ENCODE assay signal across 8 mouse cellular contexts in genomic region chr2:32362817-32363340, GRCm38 (mm10). TPM values are rescaled to one million over a fixed set of nuclear protein-coding genes. Genes with fewer than 3 reads are reported as not detected.
DNase-seq lines count a peak whose midpoint lies in the region; ATAC-seq and TF ChIP-seq lines count a peak whose summit lies in the region.

No protein-coding gene starts in this region.

- peaks cover 18% of the 10 kb centered on the region for H3K36me3 ChIP-seq in embryonic facial prominence, embryonic 14.5 days (ENCODE audit: control insufficient read depth, insufficient read depth, low read length)
- H3K36me3 ChIP-seq in heart, embryonic 10.5 days = peaks cover 32% of the 10 kb centered on the region
- H3K36me3 ChIP-seq in kidney, embryonic 15.5 days = peaks cover 38% of the 10 kb centered on the region
- peaks cover 12% of the 10 kb centered on the region; the same call in 1 of the 2 replicates for H3K36me3 ChIP-seq in liver, embryonic 11.5 days (ENCODE audit: control insufficient read depth, insufficient read depth, low read length)
- H3K36me3 ChIP-seq in myocyte (ENCODE audit: control insufficient read depth, insufficient read depth) = peaks cover 7% of the 10 kb centered on the region

- peak overlapping the region; percentile 84 for H3K9ac ChIP-seq in embryonic facial prominence, embryonic 14.5 days (ENCODE audit: low read depth, low read length)
- peak overlapping the region; percentile 83 for H3K9ac ChIP-seq in kidney, embryonic 15.5 days
- H3K9ac ChIP-seq in liver, embryonic 11.5 days (ENCODE audit: low read depth, low read length) = peak overlapping the region; percentile 90

- TF ChIP-seq POLR2A in myocyte (IDR thresholded peaks at IDR 0.05; ENCODE audit: insufficient read length, low read depth) = peak; percentile 80

- DNase-seq in 416B (ENCODE audit: low read depth) = peak; percentile 90
- peak; percentile 84 to 91 for DNase-seq in adrenal gland, postnatal 4 days (ENCODE audit: low spot score in 2 of 2)
- peak; percentile 88 for DNase-seq in embryonic facial prominence, embryonic 14.5 days (ENCODE audit: low spot score)
- DNase-seq in heart, embryonic 10.5 days (ENCODE audit: low spot score) = peak; percentile 94
- peak; percentile 90 for DNase-seq in liver, embryonic 11.5 days (ENCODE audit: low spot score)
- DNase-seq in spleen, postnatal 4 days (ENCODE audit: low spot score in 2 of 2) = peak; percentile 93 to 98

- peaks cover 12% of the 10 kb centered on the region for H3K4me1 ChIP-seq in embryonic facial prominence, embryonic 14.5 days (ENCODE audit: control insufficient read depth, insufficient read depth, low read length)
- H3K4me1 ChIP-seq in heart, embryonic 10.5 days = peaks cover 34% of the 10 kb centered on the region
- peaks cover 28% of the 10 kb centered on the region for H3K4me1 ChIP-seq in kidney, embryonic 15.5 days
- peaks cover 18% of the 10 kb centered on the region for H3K4me1 ChIP-seq in liver, embryonic 11.5 days (replicated peaks; ENCODE audit: control insufficient read depth, insufficient read depth, low read length)

- H3K9me3 ChIP-seq in embryonic facial prominence, embryonic 14.5 days (ENCODE audit: control insufficient read depth, low read length) = no peaks in the 10 kb centered on the region
- no peaks in the 10 kb centered on the region for H3K9me3 ChIP-seq in heart, embryonic 10.5 days
- no peaks in the 10 kb centered on the region for H3K9me3 ChIP-seq in kidney, embryonic 15.5 days (replicated peaks)
- no peaks in the 10 kb centered on the region for H3K9me3 ChIP-seq in liver, embryonic 11.5 days (ENCODE audit: control insufficient read depth, low read length)

- H3K79me2 ChIP-seq in myocyte (ENCODE audit: control insufficient read depth, insufficient read depth) = peaks cover 5% of the 10 kb centered on the region

- H3ac ChIP-seq in myocyte (ENCODE audit: control insufficient read depth, insufficient read length) = peak overlapping the region; percentile 32

- H3K27me3 ChIP-seq in embryonic facial prominence, embryonic 14.5 days (replicated peaks; ENCODE audit: control insufficient read depth, insufficient read depth, low read length) = no peaks in the 10 kb centered on the region
- H3K27me3 ChIP-seq in heart, embryonic 10.5 days (ENCODE audit: insufficient read depth, poor library complexity, severe bottlenecking) = peaks cover 9% of the 10 kb centered on the region
- peaks cover 7% of the 10 kb centered on the region for H3K27me3 ChIP-seq in kidney, embryonic 15.5 days
- H3K27me3 ChIP-seq in liver, embryonic 11.5 days (replicated peaks; ENCODE audit: control insufficient read depth, insufficient read depth, low read length) = no peaks in the 10 kb centered on the region
- H3K27me3 ChIP-seq in myocyte (ENCODE audit: control insufficient read depth, insufficient read depth, insufficient read length) = no peaks in the 10 kb centered on the region

- H3K4me2 ChIP-seq in embryonic facial prominence, embryonic 14.5 days (ENCODE audit: low read depth, low read length) = peak overlapping the region; percentile 67
- peak overlapping the region; percentile 87 for H3K4me2 ChIP-seq in kidney, embryonic 15.5 days
- peak overlapping the region; percentile 89 for H3K4me2 ChIP-seq in liver, embryonic 11.5 days
- H3K4me2 ChIP-seq in myocyte (ENCODE audit: low read depth) = peak overlapping the region; percentile 85

- 0% methylated on average over 46 of the region's 53 CpGs for WGBS in embryonic facial prominence, embryonic 14.5 days
- under 1% methylated on average over 53 of the region's 53 CpGs for WGBS in heart, embryonic 10.5 days
- WGBS in kidney, embryonic 15.5 days = under 1% methylated on average over 53 of the region's 53 CpGs
- 0% methylated on average over 53 of the region's 53 CpGs for WGBS in liver, embryonic 11.5 days

- ATAC-seq in embryonic facial prominence, embryonic 14.5 days (ENCODE audit: low read depth) = peak; percentile 86
- ATAC-seq in kidney, embryonic 15.5 days (replicated peaks; ENCODE audit: low FRiP score) = peak; percentile 78
- peak; percentile 81 for ATAC-seq in liver, embryonic 11.5 days (replicated peaks; ENCODE audit: low FRiP score)

- peak overlapping the region; percentile 70 for H3K4me3 ChIP-seq in embryonic facial prominence, embryonic 14.5 days (ENCODE audit: low read depth, low read length)
- peak overlapping the region; percentile 78 for H3K4me3 ChIP-seq in heart, embryonic 10.5 days
- peak overlapping the region; percentile 81 for H3K4me3 ChIP-seq in kidney, embryonic 15.5 days (replicated peaks)
- peak overlapping the region; percentile 79 for H3K4me3 ChIP-seq in liver, embryonic 11.5 days (ENCODE audit: low read depth, low read length)
- peak overlapping the region; percentile 92 for H3K4me3 ChIP-seq in myocyte

- peak overlapping the region; percentile 91 for H3K27ac ChIP-seq in embryonic facial prominence, embryonic 14.5 days (replicated peaks; ENCODE audit: low read depth, low read length)
- peak overlapping the region; percentile 92 for H3K27ac ChIP-seq in heart, embryonic 10.5 days
- H3K27ac ChIP-seq in kidney, embryonic 15.5 days = peak overlapping the region; percentile 95
- H3K27ac ChIP-seq in liver, embryonic 11.5 days (ENCODE audit: low read depth, low read length) = peak overlapping the region; percentile 93

TF ChIP-seq in myocyte, 11 proteins besides CTCF, POLR2A, EP300 and RAD21:
- TF ChIP-seq MAX (IDR thresholded peaks at IDR 0.05; ENCODE audit: low read depth) = no peak
- no peak for TF ChIP-seq REST (IDR thresholded peaks at IDR 0.05; ENCODE audit: insufficient read depth, insufficient read length)
- TF ChIP-seq MYOD1 (IDR thresholded peaks at IDR 0.05; ENCODE audit: control insufficient read depth in 1 of 3, insufficient read length in 2 of 3, low read depth in 2 of 3) = peak in 1 of 3 experiments; percentile 18
- TF ChIP-seq E2F4 (IDR thresholded peaks at IDR 0.05; ENCODE audit: insufficient read depth) = no peak
- no peak for TF ChIP-seq USF1 (IDR thresholded peaks at IDR 0.05; ENCODE audit: low read depth)
- no peak for TF ChIP-seq CEBPB (IDR thresholded peaks at IDR 0.05; ENCODE audit: insufficient read depth, poor library complexity, severe bottlenecking)
- TF ChIP-seq TCF3 (IDR thresholded peaks at IDR 0.05; ENCODE audit: insufficient read length, low read depth) = no peak
- peak in 1 of 3 experiments; percentile 55 for TF ChIP-seq MYOG (IDR thresholded peaks at IDR 0.05; ENCODE audit: control insufficient read depth in 1 of 3, insufficient read depth in 1 of 3, insufficient read length in 2 of 3, low read depth in 2 of 3)
- no peak for TF ChIP-seq POLR2AphosphoS2 (IDR thresholded peaks at IDR 0.05; ENCODE audit: insufficient read length, low read depth)
- TF ChIP-seq SRF (IDR thresholded peaks at IDR 0.05; ENCODE audit: control insufficient read depth, insufficient read length, low read depth) = peak; percentile 24

RNA-seq across cellular contexts. Expression of gene Dnm1, which starts 9.7 kb away (rescaled TPM):
- 10 to 100 TPM; 41.3 to 43.4 TPM for total RNA-seq in adrenal gland, postnatal 4 days (2021)
- polyA plus RNA-seq in embryonic facial prominence, embryonic 14.5 days (2014; fragmentation: Nextera tagmentation; extraction: Ambion mirVana) = 34.1 and 41.7 TPM in 2 replicates
- polyA plus RNA-seq in heart, embryonic 10.5 days (2016; fragmentation: Nextera tagmentation; extraction: Ambion mirVana) = 4.3 and 9.4 TPM in 2 replicates
- polyA plus RNA-seq in kidney, embryonic 15.5 days (2015; fragmentation: Nextera tagmentation; extraction: Ambion mirVana) = 6.3 and 7.9 TPM in 2 replicates
- 9.3 and 10.0 TPM in 2 replicates for polyA plus RNA-seq in liver, embryonic 11.5 days (2014; fragmentation: Nextera tagmentation; extraction: Ambion mirVana)
- 44.0 TPM for polyA plus RNA-seq in myocyte (2012; fragmentation: generic; extraction: Trizol)

RNA-seq across cellular contexts. Expression of gene Ciz1, which starts 10.8 kb away (rescaled TPM):
- total RNA-seq in adrenal gland, postnatal 4 days (2021) = 100 to 1,000 TPM in 1 of 2 experiments, 10 to 100 TPM in 1; 97.7 to 106 TPM
- polyA plus RNA-seq in embryonic facial prominence, embryonic 14.5 days (2014; fragmentation: Nextera tagmentation; extraction: Ambion mirVana) = 41.9 and 48.0 TPM in 2 replicates
- 41.0 and 48.0 TPM in 2 replicates for polyA plus RNA-seq in heart, embryonic 10.5 days (2016; fragmentation: Nextera tagmentation; extraction: Ambion mirVana)
- polyA plus RNA-seq in kidney, embryonic 15.5 days (2015; fragmentation: Nextera tagmentation; extraction: Ambion mirVana) = 48.7 and 56.6 TPM in 2 replicates
- 45.5 and 45.8 TPM in 2 replicates for polyA plus RNA-seq in liver, embryonic 11.5 days (2014; fragmentation: Nextera tagmentation; extraction: Ambion mirVana)
- 54.2 TPM for polyA plus RNA-seq in myocyte (2012; fragmentation: generic; extraction: Trizol)

RNA-seq across cellular contexts. Expression of gene 1110008P14Rik, which starts 18.9 kb away (rescaled TPM):
- total RNA-seq in adrenal gland, postnatal 4 days (2021) = 100 to 1,000 TPM in 1 of 2 experiments, 10 to 100 TPM in 1; 94.9 to 121 TPM
- 67.7 and 79.7 TPM in 2 replicates for polyA plus RNA-seq in embryonic facial prominence, embryonic 14.5 days (2014; fragmentation: Nextera tagmentation; extraction: Ambion mirVana)
- polyA plus RNA-seq in heart, embryonic 10.5 days (2016; fragmentation: Nextera tagmentation; extraction: Ambion mirVana) = 41.2 and 50.5 TPM in 2 replicates
- 47.1 and 52.1 TPM in 2 replicates for polyA plus RNA-seq in kidney, embryonic 15.5 days (2015; fragmentation: Nextera tagmentation; extraction: Ambion mirVana)
- polyA plus RNA-seq in liver, embryonic 11.5 days (2014; fragmentation: Nextera tagmentation; extraction: Ambion mirVana) = 36.2 and 39.7 TPM in 2 replicates
- polyA plus RNA-seq in myocyte (2012; fragmentation: generic; extraction: Trizol) = 153 TPM

RNA-seq across cellular contexts. Expression of gene Lcn2, which starts 25.2 kb away (rescaled TPM):
- 10 to 100 TPM; 11.5 to 33.6 TPM for total RNA-seq in adrenal gland, postnatal 4 days (2021)
- 4.0 and 7.9 TPM in 2 replicates for polyA plus RNA-seq in embryonic facial prominence, embryonic 14.5 days (2014; fragmentation: Nextera tagmentation; extraction: Ambion mirVana)
- polyA plus RNA-seq in heart, embryonic 10.5 days (2016; fragmentation: Nextera tagmentation; extraction: Ambion mirVana) = not detected in 2 replicates
- polyA plus RNA-seq in kidney, embryonic 15.5 days (2015; fragmentation: Nextera tagmentation; extraction: Ambion mirVana) = 6.8 and 9.1 TPM in 2 replicates
- 8.0 and 9.9 TPM in 2 replicates for polyA plus RNA-seq in liver, embryonic 11.5 days (2014; fragmentation: Nextera tagmentation; extraction: Ambion mirVana)
- 0.02 TPM for polyA plus RNA-seq in myocyte (2012; fragmentation: generic; extraction: Trizol)

RNA-seq across cellular contexts. Expression of gene Ptges2, which starts 32.8 kb away (rescaled TPM):
- 10 to 100 TPM; 49.2 to 60.7 TPM for total RNA-seq in adrenal gland, postnatal 4 days (2021)
- polyA plus RNA-seq in embryonic facial prominence, embryonic 14.5 days (2014; fragmentation: Nextera tagmentation; extraction: Ambion mirVana) = 28.0 and 33.5 TPM in 2 replicates
- polyA plus RNA-seq in heart, embryonic 10.5 days (2016; fragmentation: Nextera tagmentation; extraction: Ambion mirVana) = 34.4 and 46.6 TPM in 2 replicates
- polyA plus RNA-seq in kidney, embryonic 15.5 days (2015; fragmentation: Nextera tagmentation; extraction: Ambion mirVana) = 30.5 and 31.2 TPM in 2 replicates
- 23.0 and 23.6 TPM in 2 replicates for polyA plus RNA-seq in liver, embryonic 11.5 days (2014; fragmentation: Nextera tagmentation; extraction: Ambion mirVana)
- 50.6 TPM for polyA plus RNA-seq in myocyte (2012; fragmentation: generic; extraction: Trizol)

Comparison
In these comparisons a context has a peak if more than half of its experiments do, and no peak if none do; other contexts are left out.
1. Peak in every context shown above with its lines: DNase-seq, ATAC-seq, H3K4me3 ChIP-seq and H3K27ac ChIP-seq.